Mouse (Mus musculus): ENCODE measurements around the gene Tmem230. TPM values are rescaled to one million over a fixed set of nuclear protein-coding genes. Genes with fewer than 3 reads are reported as not detected.

Tmem230 gene
- total and polyA plus RNA-seq, 3 experiments: 27.7 to 38.2 (median 34.7) TPM

DNA sequence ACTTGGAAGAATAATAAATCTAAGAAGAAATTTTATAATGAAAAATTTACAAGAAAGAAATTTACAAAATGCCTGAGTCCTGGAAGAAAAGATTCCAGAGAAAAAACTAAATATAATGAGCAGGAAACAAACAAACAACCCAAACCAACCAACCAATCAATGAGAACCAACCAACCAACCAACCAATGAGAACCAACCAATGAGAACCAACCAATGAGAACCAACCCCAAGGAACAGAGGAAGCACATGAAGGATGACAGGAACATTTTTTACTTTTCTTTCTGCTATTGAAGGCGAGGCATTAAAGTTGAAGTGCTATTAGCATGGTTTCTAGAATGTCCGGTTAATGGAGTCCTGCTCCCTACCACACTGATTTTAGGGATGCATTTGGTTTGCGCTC, 13.0 kb upstream of the Tmem230 start:
- DNase-seq (ENCODE audit: extremely low read depth): no peak
- Histone ChIP-seq H3K4me3 (replicated peaks in 1 of 3; ENCODE audit: low read depth in 2 of 3, low read length in 2 of 3, poor library complexity in 1 of 3) (no peak overlapping the region), H3K9me3 (replicated peaks; ENCODE audit: low read length) (no peaks in the 10 kb centered on the region), H3K27ac (ENCODE audit: insufficient read depth, low read depth) (no peak overlapping the region), H3K79me2 (replicated peaks; ENCODE audit: control insufficient read depth, extremely low read depth, insufficient read depth, poor library complexity, severe bottlenecking) (peaks cover 13% of the 10 kb centered on the region), H3K4me1 (ENCODE audit: control insufficient read depth in 1 of 2, insufficient read depth in 2 of 2) (peaks cover 0 to 15% of the 10 kb centered on the region in 2 experiments; a peak in 2 of 4 replicates), H3K9ac (ENCODE audit: insufficient read depth, low read depth) (no peak overlapping the region), H3K4me2 (ENCODE audit: insufficient read depth, low read depth, poor library complexity, severe bottlenecking) (no peak overlapping the region), H3K27me3 (replicated peaks) (no peaks in the 10 kb centered on the region), H3K36me3 (replicated peaks in 1 of 2; ENCODE audit: control insufficient read depth in 1 of 2, insufficient read depth in 1 of 2, low read length in 1 of 2) (peaks cover 0 to 10% of the 10 kb centered on the region in 2 experiments)
- no peak for TF ChIP-seq JUND (conservative IDR thresholded peaks at IDR 0.05; ENCODE audit: low read depth, low read length)
- TF ChIP-seq RAD21 (IDR thresholded peaks at IDR 0.05; ENCODE audit: low read depth, low read length): no peak
- no peak for TF ChIP-seq RCOR1 (conservative IDR thresholded peaks at IDR 0.05; ENCODE audit: low read depth, low read length)
- TF ChIP-seq MEF2A (IDR thresholded peaks at IDR 0.05; ENCODE audit: borderline replicate concordance, low read depth, low read length): no peak
- TF ChIP-seq HCFC1 (IDR thresholded peaks at IDR 0.05; ENCODE audit: low read depth, low read length): no peak
- no peak for TF ChIP-seq TBP (conservative IDR thresholded peaks at IDR 0.05; ENCODE audit: low read depth, low read length)
- dilution Hi-C loops (cut with MboI; ENCODE audit: extremely low pct_ligation_motif_present, extremely low pct_unique_long_range_greater_than_20kb, low sequenced_read_pairs) (no loop called here), in situ Hi-C loops (cut with MboI; ENCODE audit: low pct_ligation_motif_present, low pct_unique_long_range_greater_than_20kb, low sequenced_read_pairs) (loop anchor here (5.0 kb wide), 1 partner anchor 42 kb away; no protein-coding TSS in a partner anchor)

GRCm38 (mm10) chr2:132257350-132258068, 9.9 kb upstream of the Tmem230 start:
- Histone ChIP-seq H3K9ac (ENCODE audit: insufficient read depth, low read depth) (no peak overlapping the region), H3K4me1 (ENCODE audit: control insufficient read depth in 1 of 2, insufficient read depth in 2 of 2) (peaks cover 0 to 13% of the 10 kb centered on the region in 2 experiments; a peak in 2 of 4 replicates), H3K36me3 (replicated peaks in 1 of 2; ENCODE audit: control insufficient read depth in 1 of 2, insufficient read depth in 1 of 2, low read length in 1 of 2) (peaks cover 0 to 10% of the 10 kb centered on the region in 2 experiments), H3K4me3 (replicated peaks in 1 of 3; ENCODE audit: low read depth in 2 of 3, low read length in 2 of 3, poor library complexity in 1 of 3) (no peak overlapping the region), H3K9me3 (replicated peaks; ENCODE audit: low read length) (no peaks in the 10 kb centered on the region), H3K4me2 (ENCODE audit: insufficient read depth, low read depth, poor library complexity, severe bottlenecking) (no peak overlapping the region), H3K79me2 (replicated peaks; ENCODE audit: control insufficient read depth, extremely low read depth, insufficient read depth, poor library complexity, severe bottlenecking) (peaks cover 4% of the 10 kb centered on the region), H3K27me3 (replicated peaks) (no peaks in the 10 kb centered on the region), H3K27ac (ENCODE audit: insufficient read depth, low read depth) (no peak overlapping the region)
- in situ Hi-C loops (cut with MboI; ENCODE audit: low pct_ligation_motif_present, low pct_unique_long_range_greater_than_20kb, low sequenced_read_pairs) (no loop called here), dilution Hi-C loops (cut with MboI; ENCODE audit: extremely low pct_ligation_motif_present, extremely low pct_unique_long_range_greater_than_20kb, low sequenced_read_pairs) (no loop called here)
- no peak for DNase-seq (ENCODE audit: extremely low read depth)
- TF ChIP-seq CHD1 (IDR thresholded peaks at IDR 0.05; ENCODE audit: low read depth, low read length) (no peak), IRF4 (IDR thresholded peaks at IDR 0.05; ENCODE audit: low read depth, low read length) (no peak), NELFE (IDR thresholded peaks at IDR 0.05; ENCODE audit: low read depth, low read length) (no peak), MYC (IDR thresholded peaks at IDR 0.05; ENCODE audit: low read depth, low read length) (no peak), E2F4 (IDR thresholded peaks at IDR 0.05; ENCODE audit: insufficient replicate concordance, low read depth, low read length) (no peak), ZKSCAN1 (IDR thresholded peaks at IDR 0.05; ENCODE audit: borderline replicate concordance, low read depth, low read length) (no peak), MXI1 (IDR thresholded peaks at IDR 0.05; ENCODE audit: low read depth, low read length) (no peak), CTCF (conservative IDR thresholded peaks at IDR 0.05 in 1 of 2, IDR thresholded peaks at IDR 0.05 in 1 of 2; ENCODE audit: low read depth in 2 of 2, low read length in 2 of 2) (no peak), TCF12 (IDR thresholded peaks at IDR 0.05; ENCODE audit: low read depth, low read length) (no peak), SMC3 (IDR thresholded peaks at IDR 0.05; ENCODE audit: low read depth, low read length) (no peak), USF1 (IDR thresholded peaks at IDR 0.05; ENCODE audit: low read depth, low read length) (no peak), TBP (conservative IDR thresholded peaks at IDR 0.05; ENCODE audit: low read depth, low read length) (no peak), POLR2A (IDR thresholded peaks at IDR 0.05; ENCODE audit: low read depth, low read length) (no peak), NRF1 (IDR thresholded peaks at IDR 0.05; ENCODE audit: low read depth, low read length) (no peak)

Measured in CH12.LX (cell line).